Mouse (Mus musculus): ENCODE results near the gene Meis2.

The Meis2 gene

DNA sequence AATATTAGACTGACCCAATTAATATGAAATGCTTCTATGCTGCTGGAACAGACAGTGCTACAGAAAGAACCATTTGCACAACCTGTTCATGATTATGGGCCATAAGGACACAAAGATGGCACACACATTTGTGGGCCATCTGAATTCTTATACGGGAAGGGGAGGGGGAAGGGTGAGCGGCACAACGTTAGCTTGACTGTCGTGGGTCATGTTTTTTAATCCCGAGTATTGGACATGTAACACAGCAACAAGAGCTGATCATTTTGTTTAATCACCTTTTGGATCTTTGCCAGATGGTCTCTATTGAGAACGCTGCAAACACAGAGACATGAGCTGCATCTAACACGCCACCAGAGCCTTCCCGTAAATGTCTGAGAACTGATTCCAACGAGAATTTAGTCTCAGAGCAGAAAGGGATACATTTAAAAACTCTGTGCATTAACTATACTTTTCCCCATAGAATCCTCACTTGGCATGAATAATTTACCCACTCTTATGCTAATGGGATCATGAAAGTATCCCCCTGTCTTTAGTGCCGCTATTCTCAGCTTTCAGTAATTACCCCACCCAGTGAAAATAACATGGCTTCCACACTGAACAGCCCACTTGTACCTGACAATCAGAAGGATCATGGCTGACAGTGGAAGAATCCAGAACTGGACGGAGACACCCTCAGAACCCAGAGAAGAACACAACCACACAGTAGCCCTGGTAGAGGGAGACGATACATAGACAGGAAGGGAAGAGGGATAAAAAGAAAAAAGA lies 22.5 kb downstream of the Meis2 start:
- Histone ChIP-seq H3K36me3 (ENCODE audit: control insufficient read depth, insufficient read depth, low read length, poor library complexity, severe bottlenecking) (no peaks in the 10 kb centered on the region), H3K27me3 (ENCODE audit: control insufficient read depth, insufficient read depth, low read length, poor library complexity, severe bottlenecking) (no peaks in the 10 kb centered on the region)
- no peak for DNase-seq (ENCODE audit: low read depth, low spot score)

DNA sequence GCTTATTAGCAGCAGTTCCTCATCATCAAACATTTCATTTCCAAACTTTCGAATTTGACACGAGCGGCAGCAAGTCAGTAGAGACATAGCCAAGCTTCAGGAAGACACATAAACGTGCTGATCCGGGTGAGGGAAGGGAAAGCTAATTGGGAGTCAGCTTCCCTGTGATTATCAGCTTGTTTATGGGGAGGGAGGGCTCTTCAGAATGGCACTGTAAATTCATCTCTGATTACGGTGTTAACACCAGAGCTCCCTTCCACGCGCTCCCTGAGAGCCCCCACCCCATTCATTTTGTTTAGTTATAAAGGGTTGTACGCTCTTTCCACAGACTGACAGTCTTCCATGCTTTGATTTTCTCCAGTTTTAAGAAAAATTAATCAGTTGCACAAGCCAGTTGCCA lies 23.2 kb downstream of the Meis2 start:
- no peaks in the 10 kb centered on the region for H3K36me3 ChIP-seq (ENCODE audit: control insufficient read depth, insufficient read depth, low read length, poor library complexity, severe bottlenecking)
- DNase-seq (ENCODE audit: low read depth, low spot score), result no peak
- no peaks in the 10 kb centered on the region for H3K27me3 ChIP-seq (ENCODE audit: control insufficient read depth, insufficient read depth, low read length, poor library complexity, severe bottlenecking)

DNA sequence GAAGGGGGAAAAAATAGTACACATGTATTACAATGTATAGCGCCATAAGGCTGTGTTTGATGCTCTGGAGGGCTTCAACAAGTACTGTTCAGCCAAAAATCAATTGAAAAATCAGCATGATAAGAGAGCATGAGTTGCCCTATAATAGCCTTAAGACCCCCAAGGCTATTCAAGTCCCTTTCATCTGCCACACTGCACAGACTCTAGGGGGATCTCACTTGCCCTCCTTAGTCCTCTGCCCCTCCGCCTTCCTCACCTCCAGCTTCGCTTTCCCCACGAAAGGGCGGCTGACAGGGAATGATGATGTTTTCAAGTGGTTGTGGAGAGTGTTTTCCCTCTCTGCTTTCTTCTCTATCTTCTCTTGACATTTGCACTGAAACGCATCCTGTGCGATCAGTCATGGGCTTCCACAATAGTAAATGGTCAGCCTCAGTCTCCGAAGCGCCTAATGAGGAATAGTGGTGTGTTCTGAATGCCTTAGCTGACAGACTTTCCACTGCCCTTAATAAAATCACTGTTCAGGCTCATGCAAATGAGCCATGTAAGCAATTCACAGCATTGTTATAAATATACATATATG lies 23.9 kb downstream of the Meis2 start:
- DNase-seq (ENCODE audit: low read depth, low spot score), result no peak
- Histone ChIP-seq H3K27me3 (ENCODE audit: control insufficient read depth, insufficient read depth, low read length, poor library complexity, severe bottlenecking) (no peaks in the 10 kb centered on the region), H3K36me3 (ENCODE audit: control insufficient read depth, insufficient read depth, low read length, poor library complexity, severe bottlenecking) (no peaks in the 10 kb centered on the region)

DNA sequence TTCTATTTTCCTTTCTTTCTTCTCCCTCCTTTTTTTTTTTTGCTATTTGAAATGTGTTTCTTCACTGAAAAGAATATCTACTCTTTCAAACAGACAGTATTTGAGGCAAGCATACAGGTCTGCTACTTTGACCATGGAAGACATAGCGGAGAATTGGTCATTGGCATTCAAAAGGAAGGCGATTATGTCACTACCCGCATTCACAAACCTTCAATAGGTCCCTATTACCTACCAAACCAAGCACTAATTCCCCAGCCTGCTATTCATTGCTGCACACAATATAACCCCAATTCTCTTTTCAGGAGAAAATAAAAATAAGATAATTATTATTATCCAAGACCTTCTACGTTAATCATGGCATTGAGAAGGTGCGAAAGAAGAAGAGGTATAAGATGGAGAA lies 30.3 kb downstream of the Meis2 start:
- H3K36me3 ChIP-seq (ENCODE audit: control insufficient read depth, insufficient read depth, low read length, poor library complexity, severe bottlenecking), result no peaks in the 10 kb centered on the region
- no peak for DNase-seq (ENCODE audit: low read depth, low spot score)

DNA sequence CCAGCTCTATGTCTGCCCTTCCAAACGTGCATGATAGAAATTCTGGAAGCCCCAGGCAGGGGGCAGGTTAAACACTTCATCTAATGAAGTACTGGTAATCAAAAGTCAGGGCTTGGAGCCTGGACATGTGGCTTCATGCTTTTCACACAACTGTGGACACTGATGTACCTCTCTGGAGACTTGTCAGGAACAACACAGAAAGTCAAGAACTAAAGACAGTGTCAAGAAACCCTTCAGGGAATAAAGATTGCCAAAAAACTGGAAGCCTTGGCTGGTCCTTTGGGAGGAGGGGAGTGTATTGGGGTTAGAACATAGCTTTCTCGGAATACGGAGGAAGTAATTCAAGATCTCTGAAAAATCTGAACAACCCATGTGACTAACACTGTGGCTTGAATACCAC lies 37.5 kb downstream of the Meis2 start:
- no peak for DNase-seq (ENCODE audit: low read depth, low spot score)
- H3K27me3 ChIP-seq (ENCODE audit: control insufficient read depth, insufficient read depth, low read length, poor library complexity, severe bottlenecking), result no peaks in the 10 kb centered on the region
- no peaks in the 10 kb centered on the region for H3K36me3 ChIP-seq (ENCODE audit: control insufficient read depth, insufficient read depth, low read length, poor library complexity, severe bottlenecking)

More for the DNA sequence above, 30.3 kb downstream of the Meis2 start:
- H3K27me3 ChIP-seq (ENCODE audit: control insufficient read depth, insufficient read depth, low read length, poor library complexity, severe bottlenecking), result no peaks in the 10 kb centered on the region

DNA sequence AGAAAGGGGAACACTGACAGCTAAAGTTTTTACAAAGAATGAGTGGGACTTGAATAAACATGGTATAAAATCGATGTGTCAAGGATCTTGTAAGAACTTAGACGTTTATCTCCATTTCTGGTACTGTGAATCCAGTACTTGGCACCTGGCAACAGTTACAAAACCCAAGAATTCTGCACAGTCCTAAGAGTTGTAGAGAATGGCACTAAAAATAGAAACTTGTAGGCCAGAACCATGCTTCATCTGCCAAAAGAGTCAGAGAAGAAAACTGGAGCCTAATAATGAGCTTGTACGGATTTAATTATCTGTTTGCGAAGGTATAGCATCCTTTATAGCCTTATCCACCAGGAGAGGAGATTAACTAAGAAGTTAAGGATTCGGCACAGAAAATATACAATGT lies 42.8 kb downstream of the Meis2 start:
- Histone ChIP-seq H3K36me3 (ENCODE audit: control insufficient read depth, insufficient read depth, low read length, poor library complexity, severe bottlenecking) (no peaks in the 10 kb centered on the region), H3K27me3 (ENCODE audit: control insufficient read depth, insufficient read depth, low read length, poor library complexity, severe bottlenecking) (no peaks in the 10 kb centered on the region)
- DNase-seq (ENCODE audit: low read depth, low spot score), result no peak

DNA sequence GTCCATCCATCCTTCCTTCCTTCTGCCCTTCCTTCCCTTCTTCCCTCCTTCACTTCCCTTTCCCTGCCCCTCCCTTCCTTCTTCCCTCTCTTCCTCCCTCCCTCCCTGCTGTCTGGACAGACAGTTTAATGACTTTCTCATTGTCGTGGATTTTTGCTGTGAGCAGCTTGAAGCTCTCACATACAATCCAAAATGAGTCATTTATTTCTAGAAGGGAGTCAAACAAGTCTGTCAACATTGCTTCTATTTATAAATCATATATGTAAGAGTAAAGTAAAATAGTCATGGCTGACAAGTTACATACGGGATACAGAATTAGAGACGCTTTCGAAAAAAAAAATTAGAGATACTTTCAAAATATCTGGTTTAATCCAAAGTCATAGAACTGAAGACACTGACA lies 43.7 kb downstream of the Meis2 start:
- DNase-seq (ENCODE audit: low read depth, low spot score), result no peak
- no peaks in the 10 kb centered on the region for H3K36me3 ChIP-seq (ENCODE audit: control insufficient read depth, insufficient read depth, low read length, poor library complexity, severe bottlenecking)

DNA sequence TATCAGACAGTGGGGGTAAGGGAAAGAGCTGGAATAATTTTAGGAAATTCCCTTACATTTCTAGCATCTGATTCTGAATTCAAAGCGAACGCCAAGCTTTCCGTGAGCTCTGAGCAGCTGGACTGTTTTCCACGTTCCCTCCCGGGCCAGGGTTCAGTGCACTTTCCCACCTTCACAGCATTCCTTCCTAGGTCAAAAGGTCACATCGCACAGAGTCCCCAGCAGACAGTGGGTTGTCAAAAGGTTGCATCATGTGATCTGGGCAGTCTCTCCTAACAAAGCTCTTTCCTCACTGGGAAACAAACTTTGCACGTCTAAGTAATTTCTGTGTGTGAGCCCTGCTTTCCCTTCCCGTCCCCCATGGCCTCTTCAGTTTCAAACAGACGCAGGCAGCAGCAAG lies 44.6 kb downstream of the Meis2 start:
- no peak for DNase-seq (ENCODE audit: low read depth, low spot score)
- H3K36me3 ChIP-seq (ENCODE audit: control insufficient read depth, insufficient read depth, low read length, poor library complexity, severe bottlenecking), result no peaks in the 10 kb centered on the region
- H3K27me3 ChIP-seq (ENCODE audit: control insufficient read depth, insufficient read depth, low read length, poor library complexity, severe bottlenecking), result no peaks in the 10 kb centered on the region

More for the DNA sequence above, 43.7 kb downstream of the Meis2 start:
- H3K27me3 ChIP-seq (ENCODE audit: control insufficient read depth, insufficient read depth, low read length, poor library complexity, severe bottlenecking), result no peaks in the 10 kb centered on the region

DNA sequence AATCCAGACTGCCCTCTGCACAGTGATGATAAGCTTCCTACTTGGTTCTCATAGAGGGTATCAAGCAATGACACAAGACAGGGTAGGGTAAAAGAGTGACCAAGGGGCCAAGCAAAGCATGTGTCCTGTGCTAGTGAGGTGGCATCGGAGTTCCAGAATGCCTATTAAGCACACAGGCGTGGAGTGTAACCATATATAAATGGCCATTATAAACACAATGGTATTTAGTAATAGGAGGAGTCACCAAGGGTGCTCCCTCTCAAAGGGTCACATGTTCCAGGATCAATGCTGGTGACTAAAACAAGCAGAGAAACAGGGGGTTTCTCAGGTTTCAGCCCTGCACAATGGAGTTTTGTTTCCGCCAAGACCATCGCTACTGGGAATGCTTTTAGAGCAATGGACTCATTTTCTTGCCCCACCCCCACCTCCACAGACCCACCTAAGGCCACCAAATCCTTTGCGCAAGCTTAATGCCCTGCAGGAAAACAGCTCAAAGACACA lies 45.1 kb downstream of the Meis2 start:
- DNase-seq (ENCODE audit: low read depth, low spot score), result no peak
- H3K27me3 ChIP-seq (ENCODE audit: control insufficient read depth, insufficient read depth, low read length, poor library complexity, severe bottlenecking), result no peaks in the 10 kb centered on the region
- no peaks in the 10 kb centered on the region for H3K36me3 ChIP-seq (ENCODE audit: control insufficient read depth, insufficient read depth, low read length, poor library complexity, severe bottlenecking)

DNA sequence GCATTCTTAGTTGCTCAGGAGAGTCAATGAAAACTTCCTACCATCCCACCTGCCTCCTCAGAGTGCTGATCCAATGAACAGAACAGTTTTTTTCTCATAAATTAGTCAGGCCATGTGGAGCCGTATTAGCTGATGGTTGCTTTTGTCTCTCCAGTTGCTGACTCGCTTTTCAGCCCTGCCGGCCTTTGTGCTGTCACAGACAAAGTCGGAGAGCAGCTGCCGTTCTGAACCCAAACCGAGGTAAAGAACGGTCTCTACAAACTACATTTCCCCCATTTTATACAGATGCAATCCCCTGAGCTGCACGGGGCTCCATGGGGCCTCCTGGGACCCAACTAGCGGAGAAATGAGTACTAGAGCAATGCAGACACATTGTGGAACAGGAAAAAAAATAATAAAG lies 45.7 kb downstream of the Meis2 start:
- DNase-seq (ENCODE audit: low read depth, low spot score), result no peak
- Histone ChIP-seq H3K36me3 (ENCODE audit: control insufficient read depth, insufficient read depth, low read length, poor library complexity, severe bottlenecking) (no peaks in the 10 kb centered on the region), H3K27me3 (ENCODE audit: control insufficient read depth, insufficient read depth, low read length, poor library complexity, severe bottlenecking) (no peaks in the 10 kb centered on the region)

DNA sequence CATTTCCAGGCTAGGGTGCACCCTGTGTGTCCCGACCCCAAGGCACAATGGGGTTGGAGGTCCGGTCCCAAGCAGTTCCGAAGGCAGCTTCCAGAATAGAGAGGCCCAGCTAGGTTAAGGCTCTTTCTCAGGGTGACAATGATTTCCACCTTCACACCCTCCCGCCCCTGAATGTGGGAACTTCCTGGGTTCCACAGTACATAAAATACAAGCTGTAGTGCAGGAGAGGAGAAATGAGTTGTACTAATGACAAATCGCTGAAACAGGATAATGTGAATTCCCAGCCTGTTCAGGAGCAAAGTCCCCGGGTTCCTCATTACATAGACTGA lies 46.2 kb downstream of the Meis2 start:
- H3K27me3 ChIP-seq (ENCODE audit: control insufficient read depth, insufficient read depth, low read length, poor library complexity, severe bottlenecking), result no peaks in the 10 kb centered on the region
- no peak for DNase-seq (ENCODE audit: low read depth, low spot score)

DNA sequence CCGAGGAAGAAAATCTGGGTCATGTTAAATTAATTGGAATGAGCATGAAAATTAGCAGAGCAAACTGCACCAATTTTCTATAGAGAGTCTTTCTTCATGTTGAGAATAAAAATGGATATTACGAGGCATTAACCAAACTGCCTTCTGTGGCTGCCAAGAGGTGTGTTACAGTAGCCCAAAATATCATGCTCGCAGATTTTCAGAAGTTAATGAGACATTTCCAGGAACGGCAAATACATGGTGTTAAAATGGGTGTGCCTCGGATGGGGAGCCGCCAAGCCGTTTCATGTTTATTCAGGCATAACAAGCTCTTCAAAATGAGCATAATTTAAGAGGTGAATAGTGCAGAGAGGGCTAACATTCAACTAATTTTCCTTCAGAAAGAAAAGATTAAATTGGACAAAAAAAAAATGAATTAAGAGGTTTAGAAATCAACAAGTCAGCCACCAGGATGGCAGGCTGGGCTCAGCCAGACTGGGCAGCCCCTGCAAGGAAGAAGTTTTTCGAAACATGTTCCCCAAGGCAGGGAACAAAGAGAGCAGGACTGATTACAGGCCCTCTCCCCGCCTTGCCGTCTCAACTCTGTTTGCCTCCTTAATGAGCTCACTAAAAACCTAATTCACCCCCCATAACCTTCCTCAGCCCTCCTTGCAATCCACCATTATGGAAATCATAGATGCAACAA lies 46.7 kb downstream of the Meis2 start:
- Histone ChIP-seq H3K27me3 (ENCODE audit: control insufficient read depth, insufficient read depth, low read length, poor library complexity, severe bottlenecking) (no peaks in the 10 kb centered on the region), H3K36me3 (ENCODE audit: control insufficient read depth, insufficient read depth, low read length, poor library complexity, severe bottlenecking) (no peaks in the 10 kb centered on the region)
- no peak for DNase-seq (ENCODE audit: low read depth, low spot score)

More for the DNA sequence above, 46.2 kb downstream of the Meis2 start:
- H3K36me3 ChIP-seq (ENCODE audit: control insufficient read depth, insufficient read depth, low read length, poor library complexity, severe bottlenecking), result no peaks in the 10 kb centered on the region

DNA sequence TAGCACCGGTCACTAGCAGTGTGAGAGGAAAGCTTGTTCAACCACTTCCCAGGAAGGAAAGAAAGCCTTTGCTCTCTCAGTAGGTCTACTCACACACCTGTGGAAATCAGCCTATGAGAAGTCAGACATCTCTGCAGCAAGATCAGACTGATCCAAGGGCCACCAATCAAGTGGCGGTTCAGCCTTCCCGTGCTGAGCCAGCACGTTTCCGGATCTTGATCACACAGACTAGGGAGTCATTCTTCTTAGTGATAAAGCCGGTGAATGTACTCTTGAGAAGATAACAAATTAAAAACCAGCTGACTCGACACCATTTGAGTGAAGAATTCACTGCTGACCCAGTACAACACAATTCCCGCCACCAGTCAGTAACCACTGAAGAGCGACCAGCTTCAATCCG lies 50.1 kb downstream of the Meis2 start:
- Histone ChIP-seq H3K36me3 (ENCODE audit: control insufficient read depth, insufficient read depth, low read length, poor library complexity, severe bottlenecking) (no peaks in the 10 kb centered on the region), H3K27me3 (ENCODE audit: control insufficient read depth, insufficient read depth, low read length, poor library complexity, severe bottlenecking) (no peaks in the 10 kb centered on the region)
- DNase-seq (ENCODE audit: low read depth, low spot score), result no peak

DNA sequence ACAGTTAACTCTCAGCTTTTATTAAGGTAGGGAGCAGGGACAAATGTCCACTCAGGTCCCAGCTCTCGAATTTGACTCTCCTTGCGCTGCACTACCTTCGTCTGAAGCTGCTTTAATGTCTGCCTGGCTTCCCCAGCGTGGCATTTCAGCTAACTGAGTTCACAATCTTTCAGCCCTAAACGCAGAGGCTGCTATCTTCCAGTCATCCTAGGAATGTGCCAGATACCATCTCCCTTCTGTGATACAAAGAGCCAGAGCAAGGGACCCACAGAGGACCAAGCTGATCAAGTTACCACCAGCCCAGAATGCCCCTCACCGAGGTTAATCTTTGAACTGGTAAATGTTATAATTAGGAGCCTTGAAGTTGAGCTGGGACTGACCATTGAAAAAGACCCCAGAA lies 55.2 kb downstream of the Meis2 start:
- DNase-seq (ENCODE audit: low read depth, low spot score), result no peak
- Histone ChIP-seq H3K36me3 (ENCODE audit: control insufficient read depth, insufficient read depth, low read length, poor library complexity, severe bottlenecking) (no peaks in the 10 kb centered on the region), H3K27me3 (ENCODE audit: control insufficient read depth, insufficient read depth, low read length, poor library complexity, severe bottlenecking) (no peaks in the 10 kb centered on the region)

DNA sequence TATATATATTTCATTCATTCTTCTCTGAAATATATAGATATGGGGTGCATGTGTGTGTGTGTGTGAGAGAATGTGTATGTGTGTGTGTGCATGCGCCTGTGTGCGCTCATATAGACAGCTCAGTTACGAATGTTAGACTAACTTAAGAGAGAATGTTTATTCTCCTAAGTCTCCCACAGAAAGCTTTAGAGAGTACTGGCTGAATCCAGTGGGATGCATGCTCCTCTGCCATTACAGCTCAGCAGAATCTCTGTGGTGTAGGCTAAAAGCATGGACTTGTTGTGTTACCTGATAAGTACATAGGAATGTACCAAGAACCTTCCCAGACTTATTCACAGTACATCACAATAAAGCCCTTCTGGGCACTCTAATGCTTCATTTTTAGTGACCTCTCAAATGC lies 55.6 kb downstream of the Meis2 start:
- no peak for DNase-seq (ENCODE audit: low read depth, low spot score)
- Histone ChIP-seq H3K36me3 (ENCODE audit: control insufficient read depth, insufficient read depth, low read length, poor library complexity, severe bottlenecking) (no peaks in the 10 kb centered on the region), H3K27me3 (ENCODE audit: control insufficient read depth, insufficient read depth, low read length, poor library complexity, severe bottlenecking) (no peaks in the 10 kb centered on the region)
